Mouse (Mus musculus) lung, postnatal 10 days (tissue): ENCODE results near the gene Alg5.

Source experiments
- DNase-seq: peaks from one replicate; pipeline ENCODE4 v3.0.0; 2021

Alg5 gene

GRCm38 (mm10) chr3:54795379-54795778 is 60.0 kb downstream of the Alg5 start:
- no peak for DNase-seq

DNA sequence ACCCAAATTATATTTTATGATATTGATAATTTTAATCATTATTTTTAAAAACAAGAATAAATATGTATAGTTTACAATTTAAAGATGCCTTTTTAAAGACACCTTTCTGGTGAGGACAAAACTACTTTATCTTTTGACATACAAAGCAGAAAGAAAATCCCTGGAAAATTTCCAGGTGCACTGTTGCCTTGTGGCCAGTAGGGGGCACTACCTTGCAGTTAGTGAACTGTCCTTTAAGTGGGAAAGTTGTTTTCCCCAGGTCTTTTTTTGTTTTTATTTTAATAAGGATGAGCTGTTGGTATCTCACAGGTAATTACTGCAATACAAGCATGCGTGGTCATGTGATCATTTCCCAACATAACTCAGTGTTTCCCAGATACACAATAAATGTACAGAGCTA is 60.5 kb downstream of the Alg5 start:
- peak; percentile 43 for DNase-seq

- peak; percentile 67 for DNase-seq
Measured at GRCm38 (mm10) chr3:54797211-54797610, 61.9 kb downstream of the Alg5 start.
